Mouse (Mus musculus) cortical plate, adult 2 months (tissue): Measurements from ENCODE around the gene Fhl4.

Source experiments
- CTCF ChIP-seq: fragments of 200-500 bp; IDR thresholded peaks from 2 replicates; pipeline ENCODE4 v1.5.1; 2011; ENCODE audit warnings: mild to moderate bottlenecking, control low read depth, low read length; ENCODE audit not compliant: insufficient read depth; ENCODE audit errors: extremely low read depth
- POLR2A ChIP-seq: fragments of 200-500 bp; IDR thresholded peaks from 2 replicates; pipeline ENCODE4 v1.6.1; 2011; ENCODE audit warnings: mild to moderate bottlenecking, low read length, control low read depth; ENCODE audit not compliant: insufficient read depth; ENCODE audit errors: extremely low read depth

DNA sequence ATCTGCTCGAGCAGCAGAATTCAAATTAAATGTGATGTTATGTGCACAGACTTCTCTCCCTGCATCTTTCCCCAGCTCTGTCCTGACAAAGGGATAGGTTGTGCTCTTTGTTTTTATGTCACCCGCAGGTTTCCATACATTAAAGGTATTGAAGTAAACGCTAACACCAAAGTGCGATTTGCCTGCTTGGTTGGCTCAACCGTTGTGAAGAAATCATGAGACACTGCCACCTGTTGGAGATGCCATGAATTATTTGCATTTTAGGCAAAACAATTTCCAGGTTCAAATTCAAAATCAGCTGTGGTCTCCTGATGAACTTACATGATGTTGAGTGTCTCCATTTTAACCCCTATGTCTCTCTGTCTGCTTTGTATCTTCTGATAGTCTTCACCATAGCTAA, 55.7 kb downstream of the Fhl4 start:
- TF ChIP-seq CTCF (peak; percentile 71), POLR2A (no peak)
